Mouse (Mus musculus) lung, embryonic 14.5 days (tissue): ENCODE data around the gene Olfr582. TPM values are rescaled to one million over a fixed set of nuclear protein-coding genes. Genes with fewer than 3 reads are reported as not detected.

Experiments used
- ATAC-seq: fragments of 200-750 bp; cut with Nextera tagmentation; 2 replicates; pipeline ENCODE4 v1.8.0; 2017; ENCODE audit warnings: mild to moderate bottlenecking, moderate TSS enrichment, moderate library complexity; ENCODE audit not compliant: insufficient read depth
- DNase-seq: peaks from one replicate; pipeline ENCODE4 v3.0.0-alpha.2; 2015
- H3K27ac ChIP-seq: fragments of 300-500 bp; sonication (generic); 2 replicates; pipeline ENCODE4 v1.5.1; 2014; ENCODE audit warnings: low read depth, mild to moderate bottlenecking, moderate library complexity
- H3K27me3 ChIP-seq: fragments of 300-500 bp; sonication (generic); 2 replicates; pipeline ENCODE4 v1.6.1; 2014; ENCODE audit warnings: low read length, control low read depth; ENCODE audit not compliant: insufficient read depth
- H3K36me3 ChIP-seq: fragments of 300-500 bp; sonication (generic); 2 replicates; pipeline ENCODE4 v1.6.1; 2014; ENCODE audit warnings: control low read depth; ENCODE audit not compliant: insufficient read depth
- H3K4me1 ChIP-seq: fragments of 300-500 bp; sonication (generic); 2 replicates; pipeline ENCODE4 v1.6.1; 2014; ENCODE audit warnings: antibody characterized with exemption, control low read depth; ENCODE audit not compliant: insufficient read depth
- H3K4me2 ChIP-seq: fragments of 300-500 bp; sonication (generic); 2 replicates; pipeline ENCODE4 v1.6.1; 2014; ENCODE audit warnings: mild to moderate bottlenecking
- H3K4me3 ChIP-seq: fragments of 300-500 bp; sonication (generic); 2 replicates; pipeline ENCODE4 v1.5.1; 2014; ENCODE audit warnings: low read depth, low read length
- H3K9ac ChIP-seq: fragments of 300-500 bp; sonication (generic); 2 replicates; pipeline ENCODE4 v1.6.1; 2014
- H3K9me3 ChIP-seq: fragments of 300-500 bp; sonication (generic); 2 replicates; pipeline ENCODE4 v1.6.1; 2016; ENCODE audit warnings: low read depth, low read length, control low read depth
- CTCF ChIP-seq: IDR thresholded peaks from 2 replicates; pipeline ENCODE4 v1.5.1; 2016; ENCODE audit warnings: antibody characterized with exemption, low read depth
- WGBS: fragments of 180-500 bp; shearing (Covaris S2); extraction: QIAGEN DNeasy Blood & Tissue Kit; methylation state at CpG from one replicate; pipeline ENCODE4 v1.1.7; 2014; 5-methylcytosine and 5-hydroxymethylcytosine counted together
- polyA plus RNA-seq: library from polyadenylated mRNA; unstranded; fragments of >200 nt; fragmentation: Nextera tagmentation; extraction: Ambion mirVana; gene quantifications from 2 replicates; pipeline ENCODE4 v1.2.1, GENCODE M21; 2014

Gene Olfr582
- polyA plus RNA-seq: not detected in 2 replicates

DNA sequence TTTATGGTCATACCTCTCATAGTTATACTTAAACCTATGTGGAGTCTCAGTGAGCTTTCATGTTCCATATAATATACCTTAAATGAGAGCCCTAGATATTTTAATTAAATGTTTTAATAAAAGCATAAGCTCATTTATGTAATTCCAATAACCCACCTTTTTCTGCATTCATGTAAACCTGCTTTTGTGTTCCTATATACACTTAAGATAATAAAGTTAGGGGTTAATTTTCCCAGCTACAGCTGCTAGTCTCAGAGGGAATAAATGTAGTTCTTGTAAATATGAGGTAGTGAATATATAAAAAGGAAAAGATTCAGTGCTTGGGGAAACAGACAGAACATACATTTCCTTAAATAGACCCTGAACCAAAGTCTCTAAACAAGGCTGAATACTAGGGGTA lies at the start of gene Olfr582:
Gene Olfr582 (plus strand): TSS at position 301 of the 400 bp plus-strand sequence.
- Histone ChIP-seq H3K27me3 (no peaks in the 10 kb centered on the region), H3K9me3 (no peaks in the 10 kb centered on the region), H3K4me2 (no peak within 1 kb of the TSS), H3K9ac (no peak within 1 kb of the TSS), H3K36me3 (no peaks in the 10 kb centered on the region), H3K4me1 (no peaks in the 10 kb centered on the region), H3K4me3 (no peak within 1 kb of the TSS), H3K27ac (no peak within 1 kb of the TSS)
- TF ChIP-seq CTCF: no peak
- ATAC-seq (no peak), DNase-seq (no peak)

- Histone ChIP-seq H3K4me1 (no peaks in the 10 kb centered on the region), H3K27me3 (no peaks in the 10 kb centered on the region), H3K36me3 (no peaks in the 10 kb centered on the region), H3K9me3 (no peaks in the 10 kb centered on the region), H3K4me2 (no peak within 1 kb of the TSS), H3K4me3 (no peak within 1 kb of the TSS), H3K27ac (no peak within 1 kb of the TSS), H3K9ac (no peak within 1 kb of the TSS)
- ATAC-seq (no peak), DNase-seq (no peak)
- WGBS: 52% methylated on average over 3 of the region's 3 CpGs
- no peak for TF ChIP-seq CTCF
Measured at GRCm38 (mm10) chr7:102989224-102989623, 48.6 kb upstream of the Olfr582 start, which contains the start of gene Olfr578. Gene Olfr578, minus strand, starts transcription at chr7:102989324.

DNA sequence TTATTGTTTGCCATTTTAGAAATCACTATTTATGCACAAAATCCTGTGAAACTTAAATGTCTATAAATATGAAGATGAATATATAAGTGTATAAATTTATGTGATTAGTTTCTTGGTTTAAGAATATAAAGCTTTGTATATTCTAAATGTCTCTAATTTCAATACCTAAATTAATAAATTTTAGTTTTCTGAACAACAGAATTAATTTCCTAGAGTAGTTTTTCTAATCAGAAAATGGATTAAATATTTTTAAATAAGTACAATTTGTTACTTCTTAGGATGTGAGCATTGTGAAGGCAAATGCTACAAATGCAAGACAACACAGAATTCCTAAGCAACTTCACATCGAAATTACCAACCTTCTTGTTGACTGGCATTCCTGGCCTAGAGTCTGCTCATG lies 13.2 kb downstream of the Olfr582 start, which contains the start of gene Olfr583:
Gene Olfr583 (plus strand): TSS at position 301 of the 400 bp plus-strand sequence.
- Histone ChIP-seq H3K36me3 (no peaks in the 10 kb centered on the region), H3K9ac (no peak within 1 kb of the TSS), H3K27ac (no peak within 1 kb of the TSS), H3K4me3 (no peak within 1 kb of the TSS), H3K4me1 (no peaks in the 10 kb centered on the region), H3K9me3 (no peaks in the 10 kb centered on the region), H3K27me3 (no peaks in the 10 kb centered on the region), H3K4me2 (no peak within 1 kb of the TSS)
- ATAC-seq (no peak), DNase-seq (no peak)
- WGBS: 86% methylated on average over 1 of the region's 1 CpGs
- no peak for TF ChIP-seq CTCF

DNA sequence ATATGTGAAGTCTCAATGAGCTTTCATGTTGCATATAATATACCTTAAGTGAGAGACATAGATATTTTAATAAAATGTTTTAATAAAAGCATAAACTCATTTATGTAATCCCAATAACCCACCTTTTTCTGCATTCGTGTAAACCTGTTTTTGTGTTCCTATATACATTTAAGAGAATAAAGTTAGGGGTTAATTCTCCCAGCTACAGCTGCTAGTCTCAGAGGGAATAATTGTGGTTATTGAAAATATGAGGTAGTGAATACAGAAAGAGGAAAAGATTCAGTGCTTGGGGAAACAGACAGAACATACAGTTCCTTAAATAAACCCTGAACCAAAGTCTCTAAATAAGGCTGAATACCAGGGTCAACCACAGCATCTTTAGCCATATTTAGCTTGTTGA lies 43.8 kb downstream of the Olfr582 start, which contains the start of gene Olfr584:
Gene Olfr584 (plus strand): TSS at position 301 of the 400 bp plus-strand sequence.
- Histone ChIP-seq H3K9me3 (no peaks in the 10 kb centered on the region), H3K9ac (no peak within 1 kb of the TSS), H3K4me2 (no peak within 1 kb of the TSS), H3K4me3 (no peak within 1 kb of the TSS), H3K27ac (no peak within 1 kb of the TSS), H3K36me3 (no peaks in the 10 kb centered on the region), H3K4me1 (no peaks in the 10 kb centered on the region), H3K27me3 (no peaks in the 10 kb centered on the region)
- WGBS: 75% methylated on average over 1 of the region's 1 CpGs
- no peak for TF ChIP-seq CTCF
- no peak for DNase-seq
- ATAC-seq: no peak

Other genes starting within 250 kb of the Olfr582 start
- gene Olfr564, start 234.5 kb upstream of the Olfr582 start, polyA plus RNA-seq: not detected in 2 replicates
- not detected in 2 replicates for gene Olfr566, start 179.3 kb upstream of the Olfr582 start, polyA plus RNA-seq
- gene Olfr568, start 160.9 kb upstream of the Olfr582 start, polyA plus RNA-seq: not detected in 2 replicates
- not detected in 2 replicates for gene Olfr569, start 147.1 kb upstream of the Olfr582 start, polyA plus RNA-seq
- not detected in 2 replicates for gene Olfr570, start 143.4 kb upstream of the Olfr582 start, polyA plus RNA-seq
- not detected in 2 replicates for gene Olfr571, start 120.5 kb upstream of the Olfr582 start, polyA plus RNA-seq
- gene Olfr572, start 113.6 kb upstream of the Olfr582 start, polyA plus RNA-seq: not detected in 2 replicates
- not detected in 2 replicates for gene Olfr573-ps1, start 95.4 kb upstream of the Olfr582 start, polyA plus RNA-seq
- not detected in 2 replicates for gene Olfr574, start 89.6 kb upstream of the Olfr582 start, polyA plus RNA-seq
- not detected in 2 replicates for gene Olfr575, start 79.2 kb upstream of the Olfr582 start, polyA plus RNA-seq
- not detected in 2 replicates for gene Olfr576, start 75.4 kb upstream of the Olfr582 start, polyA plus RNA-seq
- gene Olfr577, start 62.1 kb upstream of the Olfr582 start, polyA plus RNA-seq: not detected in 2 replicates
- not detected in 2 replicates for gene Olfr578, start 48.7 kb upstream of the Olfr582 start, polyA plus RNA-seq
- not detected in 2 replicates for gene Olfr583, start 13.3 kb downstream of the Olfr582 start, polyA plus RNA-seq
- gene Olfr584, start 43.9 kb downstream of the Olfr582 start, polyA plus RNA-seq: not detected in 2 replicates
- not detected in 2 replicates for gene Olfr585, start 59.7 kb downstream of the Olfr582 start, polyA plus RNA-seq
- gene Olfr586, start 87.6 kb downstream of the Olfr582 start, polyA plus RNA-seq: not detected in 2 replicates
- gene Olfr588-ps1, start 102.9 kb downstream of the Olfr582 start, polyA plus RNA-seq: not detected in 2 replicates
- gene Olfr589, start 118.3 kb downstream of the Olfr582 start, polyA plus RNA-seq: not detected in 2 replicates
- gene Olfr591, start 140.3 kb downstream of the Olfr582 start, polyA plus RNA-seq: not detected in 2 replicates
- not detected in 2 replicates for gene Olfr592, start 146.8 kb downstream of the Olfr582 start, polyA plus RNA-seq
- gene Olfr593, start 173.8 kb downstream of the Olfr582 start, polyA plus RNA-seq: not detected in 2 replicates
- not detected in 2 replicates for gene Olfr594, start 179.0 kb downstream of the Olfr582 start, polyA plus RNA-seq
- not detected in 2 replicates for gene Usp17ld, start 214.5 kb downstream of the Olfr582 start, polyA plus RNA-seq